Mouse (Mus musculus) G1E (cell line): ENCODE measurements around the gene Zfp473. TPM values are rescaled to one million over a fixed set of nuclear protein-coding genes. Genes with fewer than 3 reads are reported as not detected.

Experiments used
- ATAC-seq: 2 replicates; pipeline ENCODE4 v1.8.0; 2016; ENCODE audit warnings: mild to moderate bottlenecking; ENCODE audit not compliant: insufficient number of reproducible peaks, poor library complexity, low FRiP score, severe bottlenecking; ENCODE audit errors: extremely low read depth
- DNase-seq: peaks from one replicate; pipeline ENCODE4 v3.0.0; 2012; ENCODE audit warnings: low spot score
- H3K27me3 ChIP-seq: 2 replicates; pipeline ENCODE4 v1.6.1; 2012; ENCODE audit warnings: mild to moderate bottlenecking, low read length, inconsistent platforms; ENCODE audit not compliant: insufficient read depth
- H3K36me3 ChIP-seq: replicated peaks from 2 replicates; pipeline ENCODE3; 2012; ENCODE audit warnings: mild to moderate bottlenecking, inconsistent platforms
- H3K4me1 ChIP-seq: 2 replicates; pipeline ENCODE4 v1.6.1; 2012; ENCODE audit warnings: low read depth, low read length, inconsistent platforms, mixed read lengths; ENCODE audit not compliant: insufficient read depth
- H3K4me3 ChIP-seq: 2 replicates; pipeline ENCODE4 v1.5.1; 2012; ENCODE audit warnings: low read depth, mild to moderate bottlenecking, inconsistent platforms, low read length, moderate library complexity, mixed read lengths
- H3K9me3 ChIP-seq: replicated peaks from 2 replicates; pipeline ENCODE4 v1.6.1; 2012; ENCODE audit warnings: inconsistent platforms
- CTCF ChIP-seq: IDR thresholded peaks from 2 replicates; pipeline ENCODE4 v1.5.1; 2012; ENCODE audit warnings: low read depth, low read length, inconsistent platforms, mixed read lengths
- GATA1 ChIP-seq: IDR thresholded peaks from 2 replicates; pipeline ENCODE4 v1.6.1; 2012; ENCODE audit warnings: borderline replicate concordance, low read length, inconsistent platforms, mixed read lengths
- GATA2 ChIP-seq: IDR thresholded peaks from 2 replicates; pipeline ENCODE4 v1.6.1; 2012; ENCODE audit warnings: low read depth, low read length, inconsistent platforms, borderline replicate concordance
- POLR2AphosphoS5 ChIP-seq: IDR thresholded peaks from 2 replicates; pipeline ENCODE4 v1.6.1; 2012; ENCODE audit warnings: low read depth, low read length, inconsistent platforms; ENCODE audit not compliant: insufficient replicate concordance
- TAL1 ChIP-seq: conservative IDR thresholded peaks from 2 replicates; pipeline ENCODE4 v1.6.1; 2012; ENCODE audit warnings: low read depth, low read length, inconsistent platforms, mixed read lengths
- polyA plus RNA-seq: library from polyadenylated mRNA; stranded (reverse); fragments of >175 nt; gene quantifications from 2 replicates; pipeline ENCODE4 v1.2.3, GENCODE M21; 2012
- total RNA-seq, 2 experiments: library from RNA; stranded (forward) in 1 of 2; stranded (reverse) in 1 of 2; fragments of 200-1000 nt in 1 of 2; fragments of >200 nt in 1 of 2; fragmentation: Nextera tagmentation in 1 of 2; gene quantifications; 2 replicates each; pipeline ENCODE4 v1.2.3; 2014 to 2017

Gene Zfp473
- total and polyA plus RNA-seq, 3 experiments: 0.33 to 4.1 (median 4.0) TPM

GRCm38 (mm10) chr7:44772591-44773204 lies 21.8 kb upstream of the Zfp473 start:
- DNase-seq (no peak), ATAC-seq (0 out of 2 replicates have a peak, but pooled peaks have one; percentile 22)
- Histone ChIP-seq H3K4me3 (no peak overlapping the region), H3K36me3 (peaks cover 93% of the 10 kb centered on the region), H3K27me3 (no peaks in the 10 kb centered on the region), H3K9me3 (no peaks in the 10 kb centered on the region), H3K4me1 (peaks cover 7% of the 10 kb centered on the region)
- no peak for TF ChIP-seq GATA1
- no peak for TF ChIP-seq GATA2
- TF ChIP-seq CTCF: no peak
- no peak for TF ChIP-seq TAL1
- TF ChIP-seq POLR2AphosphoS5: no peak

DNA sequence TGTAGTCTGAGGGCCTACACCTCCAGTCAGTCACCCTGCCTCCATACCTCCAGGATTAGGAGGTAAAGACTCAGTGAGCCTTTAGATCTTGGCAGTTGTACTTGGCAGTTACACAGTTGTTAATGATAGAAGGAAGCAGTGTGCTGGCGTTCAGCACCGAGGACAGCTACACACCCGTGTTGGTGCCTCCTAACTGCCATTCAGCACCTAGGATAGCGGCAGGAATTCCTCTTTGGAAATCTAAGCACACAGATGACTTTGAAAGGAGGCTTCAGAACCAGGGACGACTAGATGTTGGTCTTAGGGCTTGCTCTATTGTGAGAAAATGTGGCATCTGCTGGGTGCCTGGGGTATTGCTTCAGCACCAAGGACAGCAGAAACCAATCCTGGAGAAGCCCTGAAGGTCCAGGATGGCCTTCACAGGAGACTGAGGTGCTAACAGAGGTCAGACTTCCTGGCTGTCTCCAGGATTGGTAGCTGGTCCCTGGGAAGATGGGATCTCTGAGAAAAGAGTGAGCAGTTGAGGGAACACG lies 19.3 kb upstream of the Zfp473 start:
- H3K36me3 ChIP-seq: peaks cover 96% of the 10 kb centered on the region
- H3K9me3 ChIP-seq: no peaks in the 10 kb centered on the region
- peak; percentile 37 for DNase-seq
- no peaks in the 10 kb centered on the region for H3K27me3 ChIP-seq
- ATAC-seq: no peak
- H3K4me1 ChIP-seq: peaks cover 7% of the 10 kb centered on the region
- no peak for TF ChIP-seq POLR2AphosphoS5
- no peak overlapping the region for H3K4me3 ChIP-seq

- H3K27me3 ChIP-seq: no peaks in the 10 kb centered on the region
- DNase-seq (no peak), ATAC-seq (no peak)
- H3K9me3 ChIP-seq: no peaks in the 10 kb centered on the region
- H3K4me3 ChIP-seq: no peak overlapping the region
- TF ChIP-seq POLR2AphosphoS5: no peak
- TF ChIP-seq CTCF: no peak
- no peak for TF ChIP-seq TAL1
- peaks cover 98% of the 10 kb centered on the region for H3K36me3 ChIP-seq
- peaks cover 7% of the 10 kb centered on the region for H3K4me1 ChIP-seq
These were observed 17.3 kb upstream of the Zfp473 start for GRCm38 (mm10) chr7:44768129-44768528.

DNA sequence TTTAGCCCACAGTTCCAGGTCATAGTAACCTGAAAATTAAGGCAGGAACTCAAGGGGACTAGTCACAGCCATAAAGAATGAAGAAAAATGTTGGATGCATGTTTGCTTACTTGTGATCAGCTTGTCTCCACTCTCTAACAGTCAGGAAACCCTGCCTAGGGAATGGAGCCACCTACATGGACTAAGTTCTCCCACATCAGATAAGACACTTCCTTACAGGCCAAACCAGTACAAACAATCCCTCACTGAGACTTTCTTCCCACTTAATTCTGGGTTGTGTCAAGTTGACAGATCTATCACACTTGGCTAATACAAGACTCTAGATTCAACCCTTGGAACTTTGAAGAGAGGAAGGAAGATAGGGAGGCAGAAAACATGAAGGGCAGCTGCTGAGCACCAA lies 9.5 kb upstream of the Zfp473 start:
- no peaks in the 10 kb centered on the region for H3K9me3 ChIP-seq
- TF ChIP-seq CTCF: no peak
- TF ChIP-seq GATA1: no peak
- no peak for TF ChIP-seq TAL1
- TF ChIP-seq GATA2: no peak
- TF ChIP-seq POLR2AphosphoS5: no peak
- no peaks in the 10 kb centered on the region for H3K4me1 ChIP-seq
- H3K4me3 ChIP-seq: no peak overlapping the region
- no peak for ATAC-seq
- H3K36me3 ChIP-seq: peaks cover 97% of the 10 kb centered on the region
- DNase-seq: no peak
- no peaks in the 10 kb centered on the region for H3K27me3 ChIP-seq

DNA sequence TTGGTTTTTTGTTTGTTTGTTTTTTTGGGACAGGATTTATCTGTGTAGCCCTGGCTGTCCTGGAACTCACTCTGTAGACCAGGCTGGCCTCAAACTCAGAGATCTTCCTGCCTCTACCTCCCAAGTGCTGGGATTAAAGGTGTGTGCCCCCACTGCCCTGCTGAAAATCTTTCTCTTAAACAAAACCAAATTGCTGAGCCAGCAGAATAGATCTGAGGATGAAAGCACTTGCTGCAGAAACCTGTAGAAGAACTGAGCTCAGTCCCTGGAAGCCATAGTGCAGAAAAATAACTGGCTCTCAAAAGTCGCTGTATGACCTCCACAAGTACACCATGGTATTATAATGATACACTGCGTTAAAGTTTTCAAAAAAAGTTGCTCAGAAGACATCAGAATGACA lies 6.3 kb upstream of the Zfp473 start:
- ATAC-seq (no peak), DNase-seq (no peak)
- Histone ChIP-seq H3K36me3 (peaks cover 97% of the 10 kb centered on the region), H3K27me3 (no peaks in the 10 kb centered on the region), H3K4me3 (no peak overlapping the region), H3K4me1 (no peaks in the 10 kb centered on the region), H3K9me3 (no peaks in the 10 kb centered on the region)
- no peak for TF ChIP-seq GATA2
- no peak for TF ChIP-seq TAL1
- no peak for TF ChIP-seq POLR2AphosphoS5
- no peak for TF ChIP-seq CTCF
- no peak for TF ChIP-seq GATA1

DNA sequence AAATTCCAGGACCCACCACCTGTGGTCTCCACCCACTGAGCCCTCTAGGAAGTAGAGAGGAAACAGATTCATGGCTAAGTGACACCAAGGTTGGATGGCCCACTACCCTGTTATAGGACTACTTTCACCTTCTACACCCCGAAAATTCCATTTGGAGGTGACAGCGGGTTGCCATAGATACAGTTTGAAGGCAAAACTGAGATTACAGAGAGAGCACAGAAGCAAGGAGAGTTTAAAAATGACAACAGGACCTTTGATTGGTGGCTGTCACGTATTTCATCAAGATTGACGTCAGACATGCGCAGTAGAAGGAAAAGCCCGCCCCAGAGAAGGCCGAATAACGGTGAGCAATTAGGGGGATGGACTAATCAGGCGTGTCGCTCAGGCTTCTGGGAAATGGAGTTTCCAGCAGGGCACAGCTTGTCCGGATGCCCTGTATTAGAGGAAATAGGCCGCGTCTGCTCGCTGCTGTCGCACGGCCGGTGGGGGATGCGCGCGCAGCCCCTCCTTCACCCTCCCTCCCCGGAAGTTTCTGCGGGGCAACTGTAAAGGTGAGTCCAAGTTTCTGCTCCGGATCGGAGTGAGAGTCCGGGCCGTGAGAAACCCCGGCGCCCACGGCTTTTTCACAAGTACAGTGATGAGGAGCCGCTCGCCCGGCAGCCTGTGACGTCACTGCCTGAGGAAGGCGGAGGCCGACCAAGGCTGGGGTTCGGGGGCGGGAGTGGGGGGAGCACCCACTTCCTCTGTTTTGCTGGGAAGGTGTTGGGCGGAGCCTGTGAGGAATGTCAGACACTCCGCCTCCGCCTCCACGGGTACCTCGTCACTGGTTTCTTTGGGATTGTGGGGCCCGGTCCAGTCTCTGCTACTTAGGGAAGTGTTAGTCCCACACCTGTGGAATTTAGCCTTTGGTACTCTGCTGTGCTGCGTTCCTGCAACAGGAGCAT lies 2.5 kb downstream of the Zfp473 start, which contains the start of gene Vrk3:
TSS of gene Vrk3 (plus strand) at position 313 of the 944 bp plus-strand sequence.
- Histone ChIP-seq H3K27me3 (no peaks in the 10 kb centered on the region), H3K9me3 (no peaks in the 10 kb centered on the region), H3K4me1 (peaks cover 31% of the 10 kb centered on the region), H3K4me3 (peak within 1 kb of the TSS; percentile 74), H3K36me3 (peaks cover 24% of the 10 kb centered on the region)
- TF ChIP-seq CTCF (no peak), GATA2 (no peak), GATA1 (no peak), TAL1 (no peak), POLR2AphosphoS5 (no peak)
- DNase-seq: peak; percentile 94
- peak; percentile 95 for ATAC-seq
